Mouse (Mus musculus) R1 (cell line): ENCODE data around the gene Nck1.

Experiments used
- DNase-seq: peaks from one replicate; pipeline ENCODE4 v3.0.0-alpha.2; 2018; ENCODE audit warnings: low read depth, low spot score

The Nck1 gene

GRCm38 (mm10) chr9:100470936-100471604 lies 74.9 kb downstream of the Nck1 start:
- no peak for DNase-seq

DNA sequence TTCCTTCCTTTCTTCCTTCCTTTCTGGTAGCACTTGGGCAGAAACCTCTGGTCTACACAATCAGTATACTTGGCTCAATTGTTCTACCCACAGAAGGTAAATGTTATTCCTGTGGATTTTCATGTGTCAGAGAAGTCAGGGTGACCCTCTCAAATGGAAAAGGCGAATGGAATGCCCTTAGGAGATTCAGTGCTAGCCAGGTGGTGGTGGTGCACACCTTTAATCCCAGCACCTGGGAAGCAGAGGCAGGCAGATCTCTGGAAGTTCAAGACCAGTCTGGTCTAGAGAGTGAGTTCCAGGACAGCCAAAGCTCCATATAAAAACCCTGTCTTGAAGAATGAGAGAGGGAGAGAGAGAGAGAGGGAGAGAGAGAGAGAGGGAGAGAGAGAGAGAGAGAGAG lies 75.7 kb downstream of the Nck1 start:
- DNase-seq: no peak

- no peak for DNase-seq
These were observed 76.3 kb downstream of the Nck1 start for GRCm38 (mm10) chr9:100469681-100470080.

- DNase-seq: no peak
These were observed 77.8 kb downstream of the Nck1 start for GRCm38 (mm10) chr9:100468151-100468550.

DNA sequence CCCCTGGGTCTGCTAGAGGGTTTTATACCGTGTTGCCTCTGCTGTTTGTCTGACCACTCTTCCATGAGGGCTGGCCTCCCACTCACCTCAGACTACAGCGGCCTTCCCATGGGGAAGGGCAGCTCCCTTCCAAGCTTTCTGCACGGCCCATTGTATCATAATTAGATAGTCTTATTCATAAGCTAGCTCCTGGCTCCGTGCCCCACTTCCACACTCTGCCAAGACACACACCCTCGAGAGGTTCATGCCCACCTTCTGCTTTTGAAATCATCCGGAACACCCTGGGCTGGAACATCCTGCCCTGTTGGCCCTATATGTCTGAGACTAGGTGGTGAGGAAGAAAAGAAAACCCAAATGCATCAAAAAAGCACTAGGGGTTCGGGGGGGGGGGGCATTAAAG lies 78.3 kb downstream of the Nck1 start:
- DNase-seq: no peak

- DNase-seq: no peak
These were observed 79.2 kb downstream of the Nck1 start for GRCm38 (mm10) chr9:100466743-100467142.

DNA sequence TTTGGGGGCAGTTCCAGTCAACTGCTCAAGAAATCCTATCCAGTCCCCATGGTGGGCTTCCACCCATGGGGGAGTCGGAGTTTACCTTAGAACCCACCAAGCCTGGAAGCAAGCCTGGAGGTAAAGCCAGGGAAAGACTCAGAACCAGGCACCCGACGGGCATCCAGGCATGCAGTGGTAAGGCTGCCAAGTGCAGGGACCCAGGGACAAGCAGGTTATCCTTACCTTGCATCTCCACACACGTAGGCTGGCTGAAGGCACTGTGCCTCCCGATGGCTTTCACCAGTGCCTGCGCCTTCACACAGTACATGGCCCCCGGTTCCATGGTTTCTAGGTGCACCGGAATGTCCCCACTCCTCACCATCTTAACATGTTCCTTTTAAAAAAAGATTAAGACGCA lies 79.9 kb downstream of the Nck1 start:
- DNase-seq: no peak

DNA sequence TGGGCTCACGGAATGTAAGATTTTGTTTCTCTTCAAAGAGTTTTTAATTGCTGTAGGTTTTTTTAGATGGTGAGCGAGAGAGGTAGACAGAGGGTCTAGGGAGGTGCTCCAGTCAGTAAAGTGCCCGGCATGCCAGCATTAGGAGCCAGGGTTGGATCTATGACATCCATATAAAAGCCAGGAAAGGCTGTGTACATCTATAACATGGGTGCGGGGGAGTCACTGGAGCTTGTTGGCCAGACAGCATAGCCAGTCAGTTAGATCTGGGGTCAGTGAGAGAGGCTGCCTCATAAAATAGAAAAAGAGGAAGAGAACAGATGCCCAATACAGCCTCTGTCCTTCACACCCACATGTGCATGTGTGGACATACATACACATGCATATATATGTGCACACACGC lies 80.6 kb downstream of the Nck1 start:
- DNase-seq: no peak

DNA sequence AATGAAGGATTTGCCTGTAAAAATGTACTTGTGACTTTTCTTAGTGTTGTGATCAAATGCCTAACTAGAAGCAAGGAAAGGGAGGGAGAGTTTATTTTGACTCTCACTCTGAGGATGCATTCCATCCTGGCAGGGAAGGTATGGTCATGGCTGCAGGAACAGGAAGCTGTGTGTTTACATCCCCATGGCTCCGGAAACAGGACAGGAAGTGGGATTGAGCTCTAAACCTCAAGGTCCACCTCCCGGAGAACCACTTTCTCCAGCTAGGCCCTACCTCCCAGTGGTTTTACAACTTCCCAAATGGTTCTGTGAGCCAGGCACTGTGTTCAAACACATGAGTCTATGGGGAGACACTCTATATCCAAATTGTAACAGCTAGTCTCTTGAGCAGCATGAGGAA lies 82.2 kb downstream of the Nck1 start:
- peak; percentile 54 for DNase-seq

- no peak for DNase-seq
These were observed 83.8 kb downstream of the Nck1 start for GRCm38 (mm10) chr9:100462098-100462497.

DNA sequence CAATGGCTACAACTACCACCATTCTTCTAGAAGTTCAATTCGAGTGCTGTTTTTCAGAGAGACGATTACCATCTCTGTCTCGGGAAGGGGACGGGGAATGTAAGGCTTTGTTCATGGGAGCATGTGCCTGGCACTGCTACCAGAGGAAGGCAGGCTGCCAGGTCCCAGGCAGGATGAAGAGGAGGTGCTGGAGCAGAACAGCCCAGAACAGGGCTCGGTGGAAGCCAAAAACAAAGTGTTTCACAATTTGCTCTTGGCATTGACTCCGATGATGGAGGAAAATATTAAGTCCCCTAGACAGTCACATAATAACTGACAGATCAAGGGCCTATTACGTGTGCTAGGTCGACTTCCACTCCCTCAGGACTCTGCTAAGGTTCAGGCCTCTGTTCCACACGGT lies 84.3 kb downstream of the Nck1 start:
- no peak for DNase-seq

- no peak for DNase-seq
These were observed 85.7 kb downstream of the Nck1 start for GRCm38 (mm10) chr9:100460203-100460602.

DNA sequence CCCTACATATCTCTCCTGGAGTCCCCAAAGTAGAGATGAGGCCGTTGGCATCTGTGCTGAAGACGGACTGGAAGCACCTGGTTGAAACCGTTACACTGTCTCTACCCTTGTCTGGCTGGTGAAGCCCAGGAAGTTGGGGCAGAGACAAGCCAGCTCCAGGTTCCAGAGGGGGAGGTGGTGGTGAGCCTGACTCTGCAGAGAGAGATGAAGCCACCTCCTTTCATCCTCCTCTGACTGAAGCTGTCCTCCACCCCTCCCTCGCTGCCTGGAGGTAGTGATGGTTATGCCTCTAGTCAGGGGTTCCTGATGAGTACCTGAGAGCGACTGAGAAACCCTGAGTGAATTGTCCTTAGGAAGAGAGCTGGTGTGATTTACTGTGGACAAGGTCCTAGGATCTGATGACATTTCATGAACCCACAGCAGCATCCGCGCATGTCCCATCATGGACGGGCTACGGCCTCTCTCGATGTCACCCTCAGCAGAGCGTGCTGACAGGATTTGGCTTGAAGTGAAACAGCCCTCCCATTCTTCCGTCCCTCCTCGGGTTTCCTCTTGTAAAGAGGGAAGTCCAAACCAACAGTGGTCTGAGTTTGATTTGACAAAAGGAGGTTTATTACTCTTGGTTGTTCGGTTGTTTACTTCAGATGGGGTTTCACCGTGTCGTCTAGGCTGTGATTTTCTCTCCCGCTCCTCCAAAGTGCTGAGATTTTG lies 87.8 kb downstream of the Nck1 start:
- DNase-seq: no peak

- no peak for DNase-seq
These were observed 91.3 kb downstream of the Nck1 start for GRCm38 (mm10) chr9:100454664-100454993.

DNA sequence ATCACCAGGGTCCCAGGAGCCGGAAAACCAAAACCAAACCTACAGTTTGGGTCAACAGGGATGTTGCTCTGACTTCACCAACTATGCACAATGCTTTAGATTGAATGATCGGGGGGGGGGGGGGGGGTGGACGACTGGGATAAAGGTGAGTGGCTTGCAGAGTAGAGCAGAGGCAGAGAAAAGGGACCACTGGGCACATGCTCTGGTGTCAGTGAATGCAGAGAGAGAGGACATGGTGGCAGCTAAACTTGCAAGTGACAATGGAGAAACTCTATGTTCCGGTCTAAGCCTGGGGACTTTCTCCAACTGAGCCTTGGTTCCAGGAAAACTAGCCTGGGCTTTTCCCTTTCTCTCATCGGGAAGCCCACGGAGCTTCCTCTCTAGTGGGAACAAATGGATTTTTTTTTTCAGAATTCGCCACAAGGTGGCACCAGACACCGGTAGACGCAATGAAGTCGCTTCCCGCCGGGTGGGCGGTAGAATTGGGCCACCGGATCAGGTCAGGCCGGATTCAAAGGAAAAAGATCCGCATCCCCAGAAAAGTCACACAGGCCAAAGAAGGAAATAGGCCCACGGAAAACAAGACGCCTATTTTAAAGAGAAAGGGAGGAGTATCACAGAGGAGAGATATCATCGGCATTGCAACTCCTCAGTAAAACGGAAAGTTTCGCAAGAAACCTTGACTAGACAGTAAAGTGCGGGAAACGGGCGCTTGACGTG lies 91.8 kb downstream of the Nck1 start:
- DNase-seq: peak; percentile 79

- DNase-seq: no peak
These were observed 93.5 kb downstream of the Nck1 start for GRCm38 (mm10) chr9:100452432-100452831.

- DNase-seq: peak; percentile 83
These were observed 99.8 kb downstream of the Nck1 start for GRCm38 (mm10) chr9:100446059-100446686.
